Mouse (Mus musculus) effector memory CD4-positive, alpha-beta T cell, adult 5 months (primary cell): ENCODE data around the gene Hist1h2af. TPM values are rescaled to one million over a fixed set of nuclear protein-coding genes. Genes with fewer than 3 reads are reported as not detected.

Experiments
- polyA plus RNA-seq: library from polyadenylated mRNA; unstranded; fragments of 100-300 nt; shearing (Covaris generic); gene quantifications from one replicate; pipeline ENCODE4 v1.2.1, GENCODE M21; 2017

The Hist1h2af gene
- not detected for polyA plus RNA-seq

DNA sequence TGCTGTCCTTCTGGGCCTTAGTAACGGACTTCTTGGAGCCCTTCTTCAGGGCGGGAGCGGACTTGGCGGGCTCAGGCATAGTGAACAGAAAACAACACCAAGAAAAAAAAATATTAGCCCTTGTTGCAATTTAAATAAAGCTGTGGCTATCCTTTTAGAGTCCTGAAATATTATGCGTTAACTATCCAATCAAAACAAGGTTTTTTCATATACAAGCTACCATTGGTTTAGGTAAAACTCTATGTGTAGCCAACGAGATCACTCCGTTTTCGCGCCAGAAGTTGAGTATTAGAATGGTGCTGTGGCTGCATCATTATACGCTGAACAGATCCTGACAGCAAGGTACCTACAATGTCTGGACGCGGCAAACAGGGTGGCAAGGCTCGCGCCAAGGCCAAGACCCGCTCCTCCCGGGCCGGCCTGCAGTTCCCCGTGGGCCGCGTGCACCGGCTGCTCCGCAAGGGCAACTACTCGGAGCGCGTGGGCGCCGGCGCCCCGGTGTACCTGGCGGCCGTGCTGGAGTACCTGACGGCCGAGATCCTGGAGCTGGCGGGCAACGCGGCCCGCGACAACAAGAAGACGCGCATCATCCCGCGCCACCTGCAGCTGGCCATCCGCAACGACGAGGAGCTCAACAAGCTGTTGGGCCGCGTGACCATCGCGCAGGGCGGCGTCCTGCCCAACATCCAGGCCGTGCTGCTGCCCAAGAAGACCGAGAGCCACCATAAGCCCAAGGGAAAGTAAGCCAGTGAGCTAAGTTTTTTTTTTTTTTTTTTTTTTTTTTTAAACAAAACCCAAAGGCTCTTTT lies at the start of gene Hist1h2af:
Hist1h2af (plus strand) TSS at position 347 of the 808 bp plus-strand sequence.

DNA sequence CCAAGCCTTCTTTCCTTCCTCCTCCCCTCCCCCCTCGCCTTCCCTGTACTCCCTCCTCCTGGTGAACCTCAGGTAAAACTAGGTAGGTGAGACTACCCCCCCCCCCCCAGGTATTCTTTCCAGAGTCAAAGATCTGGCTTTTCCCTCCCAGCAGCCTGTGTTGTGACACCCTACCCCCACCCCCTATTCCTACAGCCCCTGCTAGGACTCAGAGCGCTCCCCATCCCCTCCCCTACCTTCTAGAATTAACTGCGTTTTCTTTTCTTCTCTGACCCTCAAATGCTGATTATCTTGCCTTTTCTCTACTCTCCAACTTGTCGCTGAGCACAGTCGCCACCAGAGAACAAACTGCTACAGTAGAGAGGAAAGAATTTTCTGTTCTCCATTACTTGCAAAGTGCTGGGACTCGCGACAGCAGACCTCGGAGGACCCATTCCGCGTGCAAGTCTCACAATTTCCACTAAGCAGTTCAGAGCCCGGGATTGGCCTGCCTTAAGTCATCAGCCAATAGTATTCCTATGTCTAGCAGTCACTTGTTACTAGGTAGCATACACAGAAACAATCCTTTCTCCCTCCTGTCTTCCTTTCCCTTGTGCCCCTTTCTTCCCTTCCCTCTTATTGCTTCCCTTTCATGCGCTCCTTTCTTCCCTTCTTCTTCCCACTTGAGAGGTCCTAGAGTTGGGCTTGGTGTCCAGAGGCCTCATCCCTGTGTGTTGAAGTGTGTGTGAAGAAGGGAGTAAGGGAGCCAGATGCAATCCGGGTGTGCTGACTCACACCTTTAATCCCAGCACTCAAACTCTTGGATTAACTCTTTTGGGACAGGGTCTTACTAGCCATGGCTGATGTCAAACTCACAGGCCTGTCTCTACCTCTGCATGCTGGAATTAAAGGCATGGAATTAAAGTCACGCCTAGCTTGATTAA lies 45.0 kb upstream of the Hist1h2af start, which contains the start of gene Btn2a2:
Btn2a2 (minus strand) TSS at position 458 of the 923 bp plus-strand sequence.

DNA sequence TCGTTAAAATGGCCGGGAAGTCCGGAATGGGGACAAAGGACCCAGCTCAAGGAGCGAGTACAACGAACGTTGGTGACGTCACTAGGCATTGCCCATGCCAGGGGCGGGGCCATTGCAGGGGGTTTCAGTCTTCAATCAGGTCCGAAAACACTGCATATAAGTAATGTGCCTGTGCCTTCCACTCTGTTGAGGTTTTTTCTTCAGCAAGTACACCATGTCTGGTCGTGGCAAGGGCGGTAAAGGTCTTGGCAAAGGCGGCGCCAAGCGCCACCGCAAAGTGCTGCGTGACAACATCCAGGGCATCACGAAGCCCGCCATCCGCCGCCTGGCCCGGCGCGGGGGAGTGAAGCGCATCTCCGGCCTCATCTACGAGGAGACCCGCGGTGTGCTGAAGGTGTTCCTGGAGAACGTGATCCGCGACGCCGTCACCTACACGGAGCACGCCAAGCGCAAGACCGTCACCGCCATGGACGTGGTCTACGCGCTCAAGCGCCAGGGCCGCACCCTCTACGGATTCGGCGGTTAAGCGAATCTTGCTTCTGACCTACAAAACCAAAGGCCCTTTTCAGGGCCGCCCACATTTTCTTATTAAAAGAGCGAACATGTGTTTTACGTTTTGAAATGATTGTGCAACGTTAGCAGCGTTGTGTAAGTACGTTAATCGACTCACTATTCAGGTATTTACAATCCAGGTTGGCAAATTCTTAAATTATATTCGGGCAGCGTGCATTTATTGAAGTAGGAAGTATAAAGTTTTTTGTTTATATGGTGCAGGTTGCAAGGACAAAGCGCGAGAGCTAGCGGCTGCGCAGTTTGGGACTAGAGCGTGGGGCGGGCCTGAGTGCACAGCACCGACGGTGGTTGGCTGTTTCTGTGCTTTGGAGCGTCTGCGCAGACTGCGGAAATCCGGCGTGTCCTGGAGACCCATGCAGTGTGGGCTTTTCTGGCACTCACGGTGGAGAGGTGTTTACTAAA lies 2.5 kb upstream of the Hist1h2af start, which contains the start of gene Hist1h4h:
Hist1h4h (plus strand) TSS at position 150 of the 975 bp plus-strand sequence.

GRCm38 (mm10) chr13:23535137-23536075 lies 1.7 kb downstream of the Hist1h2af start, which contains the start of gene Hist1h3g:
Gene Hist1h3g, plus strand, starts transcription at chr13:23535422.

DNA sequence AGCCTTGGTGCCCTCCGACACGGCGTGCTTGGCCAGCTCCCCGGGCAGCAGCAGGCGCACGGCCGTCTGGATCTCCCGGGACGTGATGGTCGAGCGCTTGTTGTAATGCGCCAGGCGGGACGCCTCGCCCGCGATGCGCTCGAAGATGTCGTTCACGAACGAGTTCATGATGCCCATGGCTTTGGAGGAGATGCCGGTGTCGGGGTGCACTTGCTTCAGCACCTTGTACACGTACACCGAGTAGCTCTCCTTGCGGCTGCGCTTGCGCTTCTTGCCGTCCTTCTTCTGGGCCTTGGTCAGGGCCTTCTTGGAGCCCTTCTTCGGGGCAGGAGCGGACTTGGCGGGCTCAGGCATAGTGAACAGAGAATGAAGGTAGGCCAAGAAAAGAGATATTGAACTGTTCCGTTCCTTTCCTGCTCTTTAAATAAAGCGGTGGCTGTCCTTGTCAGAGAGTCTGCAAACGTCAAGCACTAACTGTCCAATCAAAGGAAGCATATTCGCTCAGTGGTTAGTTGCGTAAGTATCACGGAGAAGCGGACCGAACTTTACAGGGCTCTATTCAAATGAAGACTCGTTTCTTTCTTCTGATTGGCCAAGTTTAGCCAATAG lies 9.4 kb downstream of the Hist1h2af start, which contains the start of gene Hist1h2bh:
Hist1h2bh (minus strand) TSS at position 394 of the 609 bp plus-strand sequence.

DNA sequence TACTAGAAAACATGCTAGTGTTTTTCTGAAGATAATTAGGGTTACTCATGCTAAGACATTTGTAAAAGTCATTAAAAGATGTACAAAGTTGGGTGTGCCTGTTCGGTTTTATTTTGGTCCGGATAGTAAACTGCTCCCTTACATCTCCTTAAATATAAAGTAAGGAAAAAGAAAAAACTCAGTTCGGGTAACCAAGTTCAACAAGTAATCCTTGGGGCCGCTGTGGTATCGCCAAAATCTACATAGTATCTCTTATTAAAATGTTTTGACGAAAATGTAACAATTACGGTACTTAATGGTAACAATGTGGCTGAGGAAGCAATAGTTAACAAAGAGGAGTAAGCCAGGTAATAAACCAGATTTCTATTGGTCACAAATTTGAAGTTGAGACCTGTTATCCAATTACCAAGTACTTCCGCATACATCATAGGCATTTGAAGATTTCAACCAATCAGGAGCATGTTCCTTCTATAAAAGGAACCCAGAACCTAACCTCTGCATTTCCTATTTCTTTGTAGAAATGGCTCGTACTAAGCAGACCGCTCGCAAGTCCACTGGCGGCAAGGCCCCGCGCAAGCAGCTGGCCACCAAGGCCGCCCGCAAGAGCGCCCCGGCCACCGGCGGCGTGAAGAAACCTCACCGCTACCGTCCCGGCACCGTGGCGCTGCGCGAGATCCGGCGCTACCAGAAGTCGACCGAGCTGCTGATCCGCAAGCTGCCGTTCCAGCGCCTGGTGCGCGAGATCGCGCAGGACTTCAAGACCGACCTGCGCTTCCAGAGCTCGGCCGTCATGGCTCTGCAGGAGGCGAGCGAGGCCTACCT lies 10.5 kb downstream of the Hist1h2af start, which contains the start of gene Hist1h3f:
Hist1h3f (plus strand) TSS at position 88 of the 822 bp plus-strand sequence.

DNA sequence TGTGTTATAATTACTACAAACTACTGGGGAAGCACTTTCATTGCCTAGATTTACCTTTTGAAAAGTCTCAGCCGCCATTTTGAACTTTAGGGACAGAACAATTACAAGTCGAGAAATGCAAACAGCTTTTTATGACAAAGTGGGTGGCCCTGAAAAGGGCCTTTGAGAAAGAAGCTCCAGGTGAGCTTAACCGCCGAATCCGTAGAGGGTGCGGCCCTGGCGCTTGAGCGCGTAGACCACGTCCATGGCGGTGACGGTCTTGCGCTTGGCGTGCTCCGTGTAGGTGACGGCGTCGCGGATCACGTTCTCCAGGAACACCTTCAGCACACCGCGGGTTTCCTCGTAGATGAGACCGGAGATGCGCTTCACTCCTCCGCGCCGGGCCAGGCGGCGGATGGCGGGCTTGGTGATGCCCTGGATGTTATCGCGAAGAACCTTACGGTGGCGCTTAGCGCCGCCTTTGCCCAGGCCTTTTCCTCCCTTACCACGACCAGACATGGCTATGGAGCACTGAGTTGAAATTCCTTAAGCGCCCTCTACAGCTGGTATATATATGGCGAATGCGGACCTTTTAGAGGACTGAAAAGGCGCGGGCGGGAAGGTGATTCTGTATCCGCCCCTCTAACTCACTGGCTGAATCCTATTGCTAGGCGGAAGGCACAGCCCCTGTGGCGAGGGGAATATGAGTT lies 17.6 kb downstream of the Hist1h2af start, which contains the start of gene Hist1h4f:
Hist1h4f (minus strand) TSS at position 503 of the 689 bp plus-strand sequence.

GRCm38 (mm10) chr13:23552962-23553361 lies 19.3 kb downstream of the Hist1h2af start, which contains the start of gene Hist1h1d:
Gene Hist1h1d, plus strand, starts transcription at chr13:23553262.

GRCm38 (mm10) chr13:23561883-23562659 lies 28.4 kb downstream of the Hist1h2af start, which contains the start of gene Hist1h3e:
Gene Hist1h3e, minus strand, starts transcription at chr13:23562369.

DNA sequence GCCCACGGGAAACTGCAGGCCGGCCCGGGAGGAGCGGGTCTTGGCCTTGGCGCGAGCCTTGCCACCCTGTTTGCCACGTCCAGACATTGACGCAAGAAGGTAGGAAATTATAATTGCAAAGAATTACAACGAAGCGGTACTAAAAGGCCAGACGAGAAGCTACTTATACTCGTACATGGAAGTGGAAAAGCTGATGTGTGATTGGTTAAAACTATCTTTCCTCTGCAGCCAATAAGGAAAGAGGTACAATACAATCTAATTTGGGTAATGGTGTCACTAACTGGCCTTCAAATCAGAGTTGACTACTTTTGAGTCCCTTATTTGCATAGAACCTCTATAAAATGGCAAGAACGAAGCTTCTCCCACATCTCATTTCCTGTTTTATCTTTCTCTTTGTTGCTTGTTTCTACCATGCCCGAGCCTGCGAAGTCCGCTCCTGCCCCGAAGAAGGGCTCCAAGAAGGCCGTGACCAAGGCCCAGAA lies 37.4 kb downstream of the Hist1h2af start, which contains the start of the genes Hist1h2ae and Hist1h2bg:
Hist1h2ae (minus strand) TSS at position 199 of the 482 bp plus-strand sequence.
Hist1h2bg (plus strand) TSS at position 375 of the 482 bp plus-strand sequence.

DNA sequence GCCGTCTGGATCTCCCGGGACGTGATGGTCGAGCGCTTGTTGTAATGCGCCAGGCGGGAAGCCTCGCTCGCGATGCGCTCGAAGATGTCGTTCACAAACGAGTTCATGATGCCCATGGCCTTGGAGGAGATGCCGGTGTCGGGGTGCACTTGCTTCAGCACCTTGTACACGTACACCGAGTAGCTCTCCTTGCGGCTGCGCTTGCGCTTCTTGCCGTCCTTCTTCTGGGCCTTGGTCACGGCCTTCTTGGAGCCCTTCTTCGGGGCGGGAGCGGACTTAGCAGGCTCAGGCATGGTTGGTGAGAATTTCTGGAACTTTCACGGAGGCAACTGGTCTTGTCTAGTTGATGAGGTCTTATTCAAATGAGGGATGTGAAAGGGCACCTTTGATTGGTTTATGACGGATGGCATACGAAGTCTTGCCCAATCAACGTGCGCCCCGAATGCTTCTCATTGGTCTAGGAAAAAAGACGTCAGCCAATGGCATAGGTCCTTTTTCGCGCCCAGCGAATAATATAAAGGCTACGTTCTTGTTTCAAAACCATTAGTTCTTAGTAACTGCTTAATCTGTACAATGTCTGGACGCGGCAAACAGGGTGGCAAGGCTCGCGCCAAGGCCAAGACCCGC lies 40.3 kb downstream of the Hist1h2af start, which contains the start of the genes Hist1h2bf and Hist1h2ad:
Hist1h2bf (minus strand) TSS at position 299 of the 627 bp plus-strand sequence.
Hist1h2ad (plus strand) TSS at position 484 of the 627 bp plus-strand sequence.

DNA sequence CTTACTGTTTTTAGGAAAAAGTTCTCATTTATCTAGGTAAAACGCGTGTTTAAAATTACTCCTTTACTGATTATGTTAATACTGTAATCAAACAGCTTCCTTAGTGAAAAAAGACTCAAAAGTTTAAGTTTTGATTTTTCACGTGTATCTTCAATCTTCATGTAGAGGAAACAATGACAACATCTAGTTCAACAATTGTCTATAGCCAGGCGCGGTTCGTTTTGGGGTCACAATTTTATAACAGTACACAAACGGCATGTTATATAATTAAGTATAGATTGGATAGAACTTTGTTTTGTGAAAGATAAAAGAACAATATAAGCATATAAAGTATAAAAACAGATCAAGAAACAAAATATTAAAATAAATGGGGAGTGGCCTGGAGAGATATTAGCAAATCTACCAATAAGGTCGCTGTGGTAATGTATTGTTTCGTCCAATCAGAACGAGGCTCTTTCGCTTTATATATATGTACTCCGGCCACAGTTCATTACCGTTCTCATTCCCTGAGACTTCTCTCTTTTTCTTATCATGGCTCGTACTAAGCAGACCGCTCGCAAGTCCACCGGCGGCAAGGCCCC lies 41.7 kb downstream of the Hist1h2af start, which contains the start of gene Hist1h3d:
Hist1h3d (plus strand) TSS at position 493 of the 581 bp plus-strand sequence.

DNA sequence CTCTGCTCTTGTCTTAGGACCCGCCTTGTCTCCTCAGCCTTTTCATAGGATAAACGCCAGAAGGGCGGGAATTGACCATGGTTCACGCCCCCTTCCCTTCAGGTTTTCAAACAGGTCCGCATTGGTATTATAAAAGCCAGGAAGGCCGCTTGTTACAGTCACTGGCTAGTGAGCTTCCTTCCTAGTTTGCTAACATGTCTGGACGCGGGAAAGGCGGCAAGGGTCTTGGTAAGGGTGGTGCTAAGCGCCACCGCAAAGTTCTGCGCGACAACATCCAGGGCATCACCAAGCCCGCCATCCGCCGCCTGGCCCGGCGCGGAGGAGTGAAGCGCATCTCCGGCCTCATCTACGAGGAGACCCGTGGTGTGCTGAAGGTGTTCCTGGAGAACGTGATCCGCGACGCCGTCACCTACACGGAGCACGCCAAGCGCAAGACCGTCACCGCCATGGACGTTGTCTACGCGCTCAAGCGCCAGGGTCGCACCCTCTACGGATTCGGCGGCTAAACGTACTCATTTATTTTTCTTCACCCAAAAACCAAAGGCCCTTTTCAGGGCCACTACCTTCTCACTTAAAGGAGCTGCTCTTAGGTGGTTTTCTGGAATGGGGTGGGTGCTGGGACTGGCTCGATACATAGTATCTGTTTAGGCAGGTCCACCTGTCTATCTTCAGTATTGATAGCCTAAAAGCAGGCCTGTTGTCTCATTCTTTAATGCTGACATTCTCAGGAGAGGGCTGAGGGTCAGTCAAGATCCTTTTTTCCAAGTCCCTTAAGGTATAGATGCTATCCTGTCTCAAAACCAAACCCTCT lies 47.9 kb downstream of the Hist1h2af start, which contains the start of gene Hist1h4d:
Hist1h4d (plus strand) TSS at position 191 of the 811 bp plus-strand sequence.

